ENCODE assay signal across 19 mouse cellular contexts in the genomic region with DNA sequence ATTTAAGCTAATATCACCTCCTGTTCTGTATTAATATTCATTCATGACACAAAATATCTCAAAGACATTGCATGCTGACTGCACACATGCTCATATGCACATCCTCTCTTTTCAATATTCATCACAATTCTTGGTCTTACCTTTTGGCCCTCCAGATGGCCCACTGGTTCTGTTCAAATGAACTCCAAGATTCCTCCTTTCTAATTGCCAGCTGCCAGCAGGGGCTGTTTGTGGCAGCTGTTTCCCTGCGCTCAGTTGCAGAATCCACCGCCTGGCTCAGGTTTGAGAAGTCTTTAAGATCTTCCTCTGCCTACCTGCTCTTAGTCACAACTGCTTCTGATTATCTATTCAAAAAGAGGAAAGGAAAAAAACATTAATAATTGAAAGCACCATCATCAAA. TPM values are rescaled to one million over a fixed set of nuclear protein-coding genes. Genes with fewer than 3 reads are reported as not detected.
"Had no signal": no experiment of that assay in that cellular context is flagged by ENCODE, and none has a peak within 500 bp of the region (broad histone marks: within the 10 kb centered on the region; RNA-seq: fewer than 3 reads in every experiment).

No protein-coding gene starts in this region.

- H3K4me1 ChIP-seq: kidney, embryonic 15.5 days; limb, embryonic 12.5 days; limb, embryonic 15.5 days; midbrain, embryonic 15.5 days; neural tube, embryonic 13.5 days; stomach, embryonic 15.5 days had no signal

- DNase-seq: kidney, adult 11 months; kidney, adult 8-10 months; kidney, postnatal 10 days; kidney, postnatal 36 days; liver, postnatal 0 days; lung, embryonic 14.5 days; retina, postnatal 1 day; right cerebral cortex, postnatal 25 days; spleen, adult 18-20 months; thymus, postnatal 25 days had no signal

- H3K27ac ChIP-seq: kidney, embryonic 15.5 days; limb, embryonic 12.5 days; limb, embryonic 15.5 days; liver, embryonic 14.5 days; macrophage; midbrain, embryonic 15.5 days; neural tube, embryonic 13.5 days; stomach, embryonic 15.5 days had no signal

- H3K4me3 ChIP-seq: kidney, embryonic 15.5 days; limb, embryonic 12.5 days; limb, embryonic 15.5 days; midbrain, embryonic 15.5 days; myocyte; neural tube, embryonic 13.5 days; stomach, embryonic 15.5 days had no signal

- H3K36me3 ChIP-seq: kidney, embryonic 15.5 days; limb, embryonic 12.5 days; limb, embryonic 15.5 days; midbrain, embryonic 15.5 days; neural tube, embryonic 13.5 days; stomach, embryonic 15.5 days had no signal

- H3K27me3 ChIP-seq: kidney, embryonic 15.5 days; limb, embryonic 12.5 days; limb, embryonic 15.5 days; midbrain, embryonic 15.5 days; neural tube, embryonic 13.5 days; stomach, embryonic 15.5 days had no signal

- H3K9ac ChIP-seq: kidney, embryonic 15.5 days; limb, embryonic 12.5 days; limb, embryonic 15.5 days; liver, embryonic 14.5 days; liver, postnatal 0 days; lung, embryonic 14.5 days; midbrain, embryonic 15.5 days; neural tube, embryonic 13.5 days; stomach, embryonic 15.5 days had no signal

RNA-seq across cellular contexts. Expression of a gene that starts 34.6 kb away (rescaled TPM):
- polyA plus RNA-seq: myocyte had no signal
